Mouse (Mus musculus): ENCODE measurements at regions not wholly inside any gene's neighbourhood (a gene's known extent, or its start where the extent isn't known, plus 50 kb on each side); places are given as distances from the start of the nearest gene placed in this dataset.

DNA sequence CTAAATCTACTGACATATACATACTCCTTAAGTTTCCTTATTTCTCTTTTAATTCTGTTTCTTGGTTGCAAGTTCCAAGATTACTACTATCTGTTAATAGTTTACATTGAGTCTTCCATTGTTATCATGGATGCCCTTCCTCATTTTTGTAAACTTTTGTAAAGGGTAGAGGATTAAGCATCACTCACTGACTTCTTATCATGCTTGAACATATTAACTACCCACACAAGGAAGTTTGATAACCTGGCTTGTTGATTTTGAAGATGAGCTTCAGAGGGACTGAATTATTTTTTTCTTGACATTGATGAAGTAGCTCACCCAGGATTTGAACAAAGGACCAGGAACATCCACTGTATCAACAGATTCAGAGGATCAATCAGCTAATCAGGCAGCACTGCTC lies 162.8 kb upstream of the Fam98a start:
- DNase-seq (ENCODE audit: low read depth), result no peak

- DNase-seq (ENCODE audit: low read depth), result no peak
Observed at GRCm38 (mm10) chr17:75714059-75714458, 162.3 kb upstream of the Fam98a start.

GRCm38 (mm10) chr17:75707687-75708086 lies 155.9 kb upstream of the Fam98a start:
- DNase-seq (ENCODE audit: low read depth), result no peak

GRCm38 (mm10) chr17:75705357-75705756 lies 153.6 kb upstream of the Fam98a start:
- DNase-seq (ENCODE audit: low read depth), result no peak

- no peak for DNase-seq (ENCODE audit: low read depth)
Observed at GRCm38 (mm10) chr17:75703865-75704264, 152.1 kb upstream of the Fam98a start.

- no peak for DNase-seq (ENCODE audit: low read depth)
Observed at GRCm38 (mm10) chr17:75696729-75697103, 145.0 kb upstream of the Fam98a start.

DNA sequence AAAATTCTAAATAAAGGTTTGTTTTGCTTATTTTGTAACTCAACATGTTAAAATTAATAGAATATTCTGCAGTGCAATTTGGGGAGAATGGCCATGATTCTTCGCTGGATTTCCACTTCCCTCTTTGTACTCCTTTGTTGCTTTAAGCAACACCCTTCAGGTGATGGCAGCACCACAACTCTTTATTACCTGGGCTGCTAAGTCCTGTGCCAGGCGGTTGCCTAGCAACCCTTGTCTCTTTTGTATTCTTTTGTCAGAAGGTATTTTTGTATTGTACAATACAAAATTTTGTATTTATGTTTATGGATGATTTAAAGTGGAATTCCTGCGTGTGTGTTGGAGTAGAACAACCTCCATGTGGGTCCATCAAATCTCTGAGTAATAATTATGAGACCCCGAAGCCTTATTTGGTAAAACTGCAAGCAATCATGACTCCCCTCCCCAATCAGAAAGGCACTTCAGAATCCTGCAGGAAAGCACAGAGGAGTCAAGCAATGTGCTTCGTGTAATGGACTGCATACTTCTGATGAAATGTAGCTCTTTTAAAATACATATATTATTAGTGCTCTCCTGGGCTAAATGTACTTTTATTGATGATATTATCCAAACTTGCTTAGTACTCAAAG lies 144.5 kb upstream of the Fam98a start:
- DNase-seq (ENCODE audit: low read depth), result no peak

DNA sequence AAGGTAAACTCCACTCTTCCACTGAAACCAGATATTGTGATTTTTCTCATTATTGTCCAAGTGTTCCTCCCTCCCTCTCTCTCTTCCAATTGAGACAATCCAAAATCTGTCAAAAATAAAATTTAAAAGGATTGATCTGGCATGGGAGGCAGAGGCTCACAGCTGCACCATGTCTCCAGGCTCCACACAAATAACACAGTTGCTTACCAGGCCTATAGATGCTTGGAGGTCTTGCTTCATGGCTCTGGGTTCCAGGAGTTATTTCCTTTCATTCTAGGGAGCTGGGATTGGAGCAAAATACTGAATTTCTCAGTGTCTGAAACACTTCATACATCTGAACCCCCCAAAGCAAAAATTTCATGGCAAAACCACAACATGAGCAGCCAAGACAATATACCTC lies 134.2 kb upstream of the Fam98a start:
- DNase-seq (ENCODE audit: low read depth), result no peak

- no peak for DNase-seq (ENCODE audit: low read depth)
Observed at GRCm38 (mm10) chr17:75646982-75647381, 95.2 kb upstream of the Fam98a start.

- no peak for DNase-seq (ENCODE audit: low read depth)
Observed at GRCm38 (mm10) chr17:75644698-75645097, 93.0 kb upstream of the Fam98a start.

GRCm38 (mm10) chr17:75642311-75642710 lies 90.6 kb upstream of the Fam98a start:
- DNase-seq (ENCODE audit: low read depth), result no peak

DNA sequence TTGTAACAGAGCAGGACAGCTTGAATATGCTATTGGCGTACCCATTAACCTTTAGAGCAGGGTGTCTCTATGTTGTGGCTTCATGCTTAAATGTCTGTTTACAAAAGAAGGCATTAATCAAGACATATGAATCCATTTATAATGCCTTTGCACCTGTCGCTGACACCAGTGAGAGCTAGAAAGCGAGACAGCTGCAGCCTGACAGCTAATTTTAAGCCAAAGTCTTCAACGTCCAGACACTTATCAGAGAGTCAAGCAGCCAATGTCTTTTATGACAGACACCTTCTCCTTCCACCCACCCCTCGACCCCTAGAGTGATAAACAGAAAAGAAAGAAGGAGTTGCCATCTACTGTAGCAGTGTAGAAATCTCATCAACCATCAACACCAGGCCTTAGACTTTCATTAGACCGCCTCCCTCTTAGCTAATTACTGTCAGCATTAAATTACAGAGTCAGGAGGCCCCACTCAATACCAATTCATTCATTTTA lies 89.3 kb upstream of the Fam98a start:
- no peak for DNase-seq (ENCODE audit: low read depth)

DNA sequence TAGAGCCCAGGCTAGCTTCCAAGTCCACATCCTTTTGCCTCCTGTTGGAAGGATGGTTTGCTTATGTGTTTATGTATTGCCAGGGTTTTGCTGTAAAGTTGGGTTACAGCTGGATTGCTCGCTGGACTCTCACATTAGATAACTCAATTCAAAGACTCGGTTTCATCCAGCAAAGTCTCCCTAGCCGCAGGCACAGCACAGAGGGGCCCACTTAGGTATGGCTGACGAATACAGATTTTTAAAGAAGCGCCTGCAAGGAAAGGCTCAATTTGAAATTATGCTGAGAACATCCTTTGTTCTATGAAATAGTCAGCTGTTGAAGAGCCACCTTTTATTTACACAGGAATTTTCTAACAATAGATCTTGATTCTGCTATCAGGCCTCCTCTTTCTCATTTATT lies 88.8 kb upstream of the Fam98a start:
- no peak for DNase-seq (ENCODE audit: low read depth)

DNA sequence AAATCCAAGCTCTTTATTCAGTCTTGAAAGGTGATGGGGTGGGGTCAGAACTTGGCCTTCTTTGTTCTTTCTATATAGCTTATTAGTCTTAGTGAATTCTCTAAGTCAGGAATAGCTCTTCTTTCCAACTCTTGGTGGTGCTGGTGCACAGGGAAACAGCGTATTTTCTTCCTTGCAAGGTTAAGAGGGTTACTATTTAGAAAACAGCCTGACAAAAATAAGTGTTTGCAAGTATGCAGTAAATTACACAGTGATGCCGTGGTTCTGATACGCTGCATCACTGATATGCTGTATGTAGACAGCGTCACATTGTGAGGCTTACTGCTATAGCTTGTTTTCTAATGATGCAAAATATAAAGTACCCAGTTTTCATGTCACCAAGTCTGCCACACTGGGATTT lies 78.1 kb upstream of the Fam98a start:
- DNase-seq (ENCODE audit: low read depth), result no peak

DNA sequence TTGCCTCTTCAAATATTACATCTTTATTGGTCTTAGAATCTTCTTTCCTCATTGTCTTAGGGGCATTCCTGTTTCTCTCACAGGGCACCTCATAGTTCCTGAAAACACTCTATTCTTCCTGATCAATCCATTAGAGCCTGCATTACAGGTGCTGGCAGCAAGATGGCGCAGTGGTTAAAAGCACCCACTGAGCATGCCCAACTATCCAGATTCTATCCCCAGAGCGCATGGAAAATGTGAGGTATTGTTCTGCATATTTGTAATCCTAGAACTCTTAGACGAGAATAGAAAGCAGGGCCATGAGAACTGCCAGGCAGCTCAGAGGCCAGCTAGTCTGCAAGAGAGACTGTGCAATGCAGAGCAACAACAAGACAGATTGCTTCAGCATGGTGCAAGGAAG lies 67.7 kb upstream of the Fam98a start:
- peak; percentile 35 for DNase-seq (ENCODE audit: low read depth)

DNA sequence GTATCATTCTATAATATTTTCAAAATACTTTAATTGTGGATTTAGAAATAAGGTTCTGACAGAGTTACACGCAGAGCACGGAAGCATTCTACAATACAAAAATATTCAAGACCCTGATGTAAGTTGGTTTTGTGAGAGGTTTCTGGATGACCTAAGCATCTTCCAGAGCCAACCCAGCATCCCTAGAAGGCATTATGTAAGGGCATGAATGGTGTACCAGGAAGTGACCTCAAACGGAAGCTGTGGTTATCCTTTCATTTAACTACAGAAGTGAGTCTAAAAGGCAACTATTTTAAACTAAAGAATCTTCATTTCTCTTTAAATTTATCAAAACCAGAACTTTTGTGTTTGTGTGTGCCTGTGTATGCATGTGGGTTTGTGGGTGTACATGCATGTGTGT lies 66.8 kb upstream of the Fam98a start:
- no peak for DNase-seq (ENCODE audit: low read depth)

DNA sequence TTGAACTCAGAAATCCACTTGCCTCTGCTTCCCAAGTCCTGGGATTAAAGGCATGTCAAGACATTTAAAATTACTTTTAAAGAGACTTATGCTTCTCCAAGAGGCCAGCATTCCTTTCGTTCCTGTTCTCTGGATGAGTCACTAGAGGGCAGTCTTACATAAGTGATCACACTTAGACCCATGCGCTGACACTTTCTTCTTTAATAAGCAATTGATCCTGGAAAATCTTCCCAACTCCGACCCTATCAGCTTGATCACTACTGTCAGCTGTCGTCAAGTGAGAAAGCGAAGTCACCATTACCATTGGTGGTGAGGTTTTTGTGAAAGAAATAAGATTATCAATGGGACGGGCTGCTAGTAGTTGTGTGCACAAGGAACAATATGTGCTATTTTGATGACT lies 65.5 kb upstream of the Fam98a start:
- DNase-seq (ENCODE audit: low read depth), result peak; percentile 72

- peak; percentile 53 for DNase-seq (ENCODE audit: low read depth)
Observed at GRCm38 (mm10) chr17:75615335-75615734, 63.6 kb upstream of the Fam98a start.

DNA sequence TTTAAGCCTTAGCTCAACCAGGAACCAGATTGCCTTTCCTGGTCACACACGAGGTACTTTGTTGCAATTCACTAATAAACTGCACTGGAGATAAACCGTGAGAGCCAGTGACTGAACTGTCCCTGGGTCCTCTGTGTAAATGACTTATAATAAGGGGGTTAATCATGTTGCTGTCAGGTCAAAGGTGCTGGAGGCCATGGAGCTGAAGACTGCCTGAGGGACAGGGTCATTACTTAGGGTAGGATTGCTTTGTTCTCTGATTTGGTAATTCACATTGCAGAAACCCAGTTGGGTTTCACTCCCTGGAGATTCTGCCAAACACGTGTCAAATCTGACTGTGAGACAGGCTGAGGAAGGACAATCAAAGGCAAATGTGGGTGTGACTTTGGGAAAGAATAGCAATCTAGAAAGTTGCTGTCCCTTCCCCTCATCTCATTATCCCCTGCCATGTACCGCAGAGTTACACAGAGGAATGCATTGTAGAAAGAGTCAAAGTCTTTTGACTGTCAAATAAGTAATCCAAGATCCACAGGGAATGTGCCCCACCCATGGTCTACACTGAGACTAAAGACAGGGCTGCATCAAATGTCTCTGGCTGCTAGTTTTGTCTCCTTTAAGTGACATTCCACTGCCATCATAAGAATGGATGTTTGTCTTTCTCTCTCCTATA lies 51.8 kb upstream of the Fam98a start:
- no peak for DNase-seq (ENCODE audit: low read depth)

Data from NIH3T3 (cell line).